Mouse (Mus musculus): ENCODE measurements at regions not wholly inside any gene's neighbourhood (a gene's known extent, or its start where the extent isn't known, plus 50 kb on each side); places are given as distances from the start of the nearest gene placed in this dataset.

GRCm38 (mm10) chr4:64171476-64171875 lies 124.7 kb upstream of the Tnc start:
- TF ChIP-seq USF1 (IDR thresholded peaks at IDR 0.05; ENCODE audit: low read depth) (no peak), CTCF (IDR thresholded peaks at IDR 0.05; ENCODE audit: control insufficient read depth, insufficient read depth, insufficient read length) (no peak), MYOD1 (IDR thresholded peaks at IDR 0.05; ENCODE audit: control insufficient read depth, insufficient read length, low read depth) (no peak)
